Mouse (Mus musculus): ENCODE results near the gene Chka.
A peak's percentile ranks its signal among the peaks of the same experiment; 100 is the strongest.

The Chka gene

DNA sequence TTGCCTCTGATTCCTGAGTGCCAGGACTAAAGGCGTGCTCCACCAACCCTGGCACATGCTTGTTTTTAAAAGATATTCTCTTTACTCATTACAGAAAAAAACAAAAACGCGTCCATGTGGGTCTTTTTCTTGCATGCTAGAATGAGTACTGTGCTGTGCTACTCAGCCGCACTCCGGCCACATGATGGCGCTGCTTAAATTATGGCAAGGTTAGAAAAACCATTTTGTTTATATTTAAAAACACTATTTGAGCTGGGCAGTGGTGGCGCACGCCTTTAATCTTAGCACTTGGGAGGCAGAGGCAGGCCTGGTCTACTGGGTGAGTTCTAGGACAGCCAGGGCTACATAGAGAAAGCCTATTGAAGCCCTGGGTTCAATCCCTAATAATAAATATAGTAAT, 38.6 kb downstream of the Chka start:
- DNase-seq, result peak in 1 of 2 experiments; percentile 23

GRCm38 (mm10) chr19:3893545-3894116, 42.1 kb downstream of the Chka start:
- DNase-seq, result no peak

DNA sequence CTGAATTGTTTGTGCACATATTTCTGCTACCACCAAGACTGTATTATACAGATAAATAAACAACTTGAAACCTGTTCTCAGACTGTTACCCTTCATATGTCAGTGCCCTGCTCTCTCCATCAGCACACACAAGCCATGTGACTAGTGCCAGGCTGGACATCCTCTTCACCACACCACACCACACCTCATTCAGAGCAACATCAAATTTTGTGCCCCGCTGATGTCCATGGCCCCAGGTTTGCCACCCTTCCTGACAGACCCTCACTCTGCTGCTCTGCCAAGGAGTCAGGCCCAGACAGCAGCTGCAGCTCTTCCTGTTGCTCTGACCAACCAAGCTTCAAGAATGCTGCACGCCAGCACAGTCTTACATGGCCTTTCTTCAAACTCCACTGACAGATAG, 42.7 kb downstream of the Chka start:
- no peak for DNase-seq

DNA sequence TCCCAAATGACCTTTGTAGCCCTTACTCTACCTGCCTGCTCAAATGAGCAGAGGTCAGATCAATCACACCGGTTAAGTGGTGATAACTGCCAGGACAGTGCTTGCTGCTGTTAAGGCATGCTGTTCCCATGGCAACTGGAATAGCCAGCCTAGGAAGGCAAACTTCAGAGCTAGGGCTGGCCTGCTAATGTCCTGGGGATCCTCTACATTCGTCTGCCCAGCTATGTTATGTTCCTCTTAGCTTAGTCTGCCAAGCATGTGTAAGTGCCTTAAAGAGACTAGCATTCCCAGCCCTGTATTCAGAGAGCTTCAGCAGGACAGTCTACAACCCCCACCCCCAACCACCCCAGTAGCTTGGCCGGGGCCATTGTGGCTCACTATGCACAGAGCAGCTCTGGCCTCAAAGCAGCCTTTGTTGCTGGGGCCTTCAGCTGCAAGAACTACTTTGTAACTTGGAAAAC, 43.6 kb downstream of the Chka start:
- no peak for DNase-seq

DNA sequence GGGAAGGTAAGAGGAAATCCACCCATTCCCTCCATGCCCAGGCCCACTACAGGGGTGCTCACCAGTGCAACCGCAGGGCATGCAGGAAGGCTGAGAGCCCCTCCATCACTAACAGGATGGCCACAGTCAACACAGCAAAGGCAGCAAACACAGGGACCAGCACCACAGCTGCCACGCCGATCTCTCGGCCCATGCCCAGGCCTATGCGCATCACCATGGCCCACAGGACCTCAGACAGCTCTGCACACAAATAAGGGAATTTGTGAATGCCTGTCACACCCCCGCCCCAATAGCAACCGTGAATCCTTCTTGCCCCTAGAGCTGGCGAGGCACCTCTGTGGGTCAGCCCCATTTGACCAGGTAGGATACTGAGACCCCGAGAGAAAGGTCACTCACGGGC, 44.6 kb downstream of the Chka start:
- no peak for DNase-seq

- no peak for DNase-seq
Observed at GRCm38 (mm10) chr19:3897557-3897956, 46.0 kb downstream of the Chka start.

DNA sequence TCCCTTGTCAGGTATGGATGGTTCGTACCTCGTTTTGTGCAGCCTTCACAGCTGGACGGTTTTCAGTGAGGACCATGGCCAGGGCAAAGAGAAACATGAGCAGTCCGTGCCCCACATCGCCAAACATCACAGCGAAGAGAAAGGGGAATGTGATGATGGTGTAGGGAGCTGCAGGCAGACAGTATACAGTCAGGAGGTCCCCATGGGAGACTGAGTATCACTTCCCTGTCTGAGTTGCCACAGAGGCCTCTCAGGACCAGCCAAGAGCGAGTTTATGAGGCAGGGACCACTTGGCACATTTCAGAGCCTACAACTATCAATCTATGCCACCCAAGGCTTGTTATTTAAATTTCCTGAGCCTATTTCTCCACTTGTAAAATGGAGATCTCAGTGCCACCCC, 47.4 kb downstream of the Chka start:
- no peak for DNase-seq

GRCm38 (mm10) chr19:3899618-3900017, 48.0 kb downstream of the Chka start:
- DNase-seq, result no peak

DNA sequence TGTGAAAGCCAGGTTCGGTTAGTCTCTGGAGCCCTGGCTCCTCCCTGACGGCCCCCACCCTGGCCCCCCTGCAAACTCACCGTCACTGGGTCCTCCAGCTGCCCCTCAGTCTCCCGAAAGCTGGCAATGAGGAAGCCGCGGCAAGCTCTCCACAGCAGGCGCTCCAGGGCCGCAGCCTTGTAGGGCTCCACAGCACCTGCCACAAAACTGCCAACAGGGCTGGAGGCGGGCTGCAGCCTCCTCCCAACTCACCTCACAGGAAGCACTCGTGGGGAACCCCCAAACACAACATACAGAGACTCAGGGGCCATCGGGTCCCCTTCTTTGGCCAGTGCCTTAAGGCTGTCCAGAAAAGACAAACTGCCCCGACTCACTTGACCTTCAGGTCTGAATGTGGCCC, 51.4 kb downstream of the Chka start:
- peak; percentile 33 to 54 for DNase-seq

DNA sequence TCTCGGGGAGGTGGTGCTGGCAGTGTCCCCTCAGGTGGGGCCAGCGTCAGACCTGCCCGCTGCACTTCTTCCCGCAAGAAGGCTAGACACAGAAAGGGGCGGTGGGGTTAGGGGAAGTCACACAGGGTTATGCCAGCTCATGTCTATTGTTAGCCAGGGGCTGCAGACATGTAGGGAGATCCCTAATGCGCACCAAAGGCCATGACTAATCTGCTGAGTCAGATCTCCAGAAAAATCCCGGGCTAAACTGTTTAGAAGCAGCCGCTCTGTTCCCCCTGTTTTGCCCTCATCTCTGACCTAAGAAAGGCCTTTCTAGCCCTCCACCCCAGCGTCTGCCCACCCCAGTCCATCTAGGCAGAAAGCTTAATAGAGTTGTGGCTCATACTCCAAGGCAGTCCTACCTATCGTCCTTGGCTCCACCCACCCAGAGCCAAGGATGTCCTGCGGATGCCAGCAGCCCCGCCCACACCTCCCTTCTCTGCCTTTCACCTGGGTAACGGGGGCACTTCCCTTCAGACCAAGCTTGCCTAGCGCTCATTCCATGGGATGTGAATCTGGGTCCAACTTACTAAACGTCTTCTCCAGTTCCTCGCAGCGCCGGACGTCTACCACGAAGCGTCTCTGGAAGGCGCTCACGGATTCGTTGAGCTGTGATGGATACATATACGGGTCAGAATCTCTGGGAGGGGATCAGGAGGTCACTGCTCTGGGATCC, 52.2 kb downstream of the Chka start:
- DNase-seq, result no peak

- DNase-seq, result no peak
Observed at GRCm38 (mm10) chr19:3904363-3904675, 52.7 kb downstream of the Chka start.

DNA sequence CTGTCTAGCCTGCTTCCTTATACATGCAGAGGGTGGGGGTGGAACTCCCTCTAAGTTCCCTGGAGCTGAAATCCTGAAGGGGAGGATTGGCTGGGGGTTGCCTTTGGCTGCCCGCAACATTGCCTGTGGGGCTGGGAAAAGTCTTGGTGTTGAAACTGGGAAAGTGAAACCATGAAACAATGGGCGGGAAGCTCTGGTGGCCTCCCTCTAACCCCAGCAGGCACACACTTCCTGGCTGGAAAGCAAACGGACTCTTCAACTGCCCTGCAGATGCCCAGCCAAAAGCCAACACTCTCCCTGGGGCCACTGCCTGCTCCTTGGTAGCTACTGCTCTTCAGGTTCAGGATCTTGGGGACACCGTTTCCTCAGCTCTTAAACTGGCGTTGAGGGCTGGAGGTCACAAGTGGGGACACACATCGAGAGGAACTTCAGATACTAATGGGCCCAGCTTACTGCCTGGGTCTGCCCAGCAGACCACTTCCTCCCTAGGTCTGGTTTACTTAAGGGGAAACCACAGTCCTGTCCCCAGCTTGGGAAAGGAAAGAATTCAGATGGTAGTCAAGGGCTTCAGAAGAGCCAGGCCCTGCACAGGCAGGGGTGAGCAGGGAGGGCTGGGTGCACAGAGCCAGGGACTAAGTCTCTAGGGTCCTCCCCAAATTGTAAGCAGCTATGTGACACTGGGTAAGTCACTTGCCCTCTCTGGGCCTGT, 53.8 kb downstream of the Chka start:
- DNase-seq, result no peak

- DNase-seq, result no peak
Observed at GRCm38 (mm10) chr19:3906326-3906725, 54.8 kb downstream of the Chka start.

- peak; percentile 75 to 80 for DNase-seq
Observed at GRCm38 (mm10) chr19:3906795-3907786, 55.5 kb downstream of the Chka start, which contains the start of gene Tcirg1. Gene Tcirg1, minus strand, starts transcription at chr19:3907133.

DNA sequence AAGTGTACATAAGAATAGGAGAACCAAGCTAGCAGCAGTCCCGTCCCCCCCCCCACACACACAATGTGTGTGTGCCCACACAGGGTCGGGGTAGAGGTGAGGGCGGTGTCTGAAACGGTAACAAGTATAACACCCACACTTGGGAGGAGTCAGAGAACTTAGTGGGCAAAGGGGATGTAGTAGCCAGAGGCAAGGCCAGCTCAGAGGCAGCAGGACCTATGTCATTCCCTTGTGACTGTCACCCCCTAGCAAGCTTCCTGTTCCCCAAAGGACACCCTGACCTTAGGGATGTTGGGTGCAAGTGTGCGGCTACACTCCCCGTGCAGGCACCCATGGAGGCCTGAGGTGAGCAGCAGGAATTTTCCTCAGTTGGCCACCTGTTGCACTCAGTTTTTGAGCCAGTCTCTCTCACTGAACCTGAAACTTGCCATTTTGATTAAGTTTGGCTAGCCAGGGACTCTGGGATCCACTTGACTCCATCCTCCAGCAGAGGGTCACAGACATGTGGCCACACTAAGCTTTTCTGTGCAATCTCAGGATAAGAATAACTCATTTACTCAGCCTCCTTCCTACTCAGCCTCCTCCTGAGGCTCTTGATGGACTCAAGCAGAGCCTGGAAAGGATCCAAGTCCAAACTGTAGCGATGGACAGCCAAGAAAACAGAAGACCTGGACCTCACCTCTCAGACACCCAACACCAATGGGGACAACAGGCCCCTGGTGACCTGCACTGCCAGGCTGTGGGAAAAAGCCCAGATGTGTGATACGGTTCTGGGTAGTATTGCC, 56.5 kb downstream of the Chka start:
- DNase-seq, result peak in 1 of 2 experiments; percentile 6

DNA sequence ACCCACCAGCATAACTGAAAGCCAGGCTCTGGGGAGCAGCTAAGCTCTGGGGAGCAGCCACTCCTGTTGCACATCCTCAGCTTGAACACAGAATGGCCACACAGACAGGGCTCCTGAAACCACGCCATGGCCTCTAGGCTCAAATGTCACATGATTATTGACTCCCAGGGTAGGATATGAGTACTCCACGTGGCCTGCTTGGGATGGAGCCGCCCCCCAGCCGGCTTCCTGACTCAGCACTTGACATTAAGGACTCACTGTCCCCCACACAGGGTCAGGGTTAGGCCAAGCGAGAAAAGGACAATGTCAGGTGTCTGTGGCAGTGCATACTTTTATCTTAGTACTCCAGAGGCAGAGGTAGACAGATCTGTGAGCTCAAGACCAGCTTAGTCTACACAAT, 58.6 kb downstream of the Chka start:
- DNase-seq, result no peak

DNA sequence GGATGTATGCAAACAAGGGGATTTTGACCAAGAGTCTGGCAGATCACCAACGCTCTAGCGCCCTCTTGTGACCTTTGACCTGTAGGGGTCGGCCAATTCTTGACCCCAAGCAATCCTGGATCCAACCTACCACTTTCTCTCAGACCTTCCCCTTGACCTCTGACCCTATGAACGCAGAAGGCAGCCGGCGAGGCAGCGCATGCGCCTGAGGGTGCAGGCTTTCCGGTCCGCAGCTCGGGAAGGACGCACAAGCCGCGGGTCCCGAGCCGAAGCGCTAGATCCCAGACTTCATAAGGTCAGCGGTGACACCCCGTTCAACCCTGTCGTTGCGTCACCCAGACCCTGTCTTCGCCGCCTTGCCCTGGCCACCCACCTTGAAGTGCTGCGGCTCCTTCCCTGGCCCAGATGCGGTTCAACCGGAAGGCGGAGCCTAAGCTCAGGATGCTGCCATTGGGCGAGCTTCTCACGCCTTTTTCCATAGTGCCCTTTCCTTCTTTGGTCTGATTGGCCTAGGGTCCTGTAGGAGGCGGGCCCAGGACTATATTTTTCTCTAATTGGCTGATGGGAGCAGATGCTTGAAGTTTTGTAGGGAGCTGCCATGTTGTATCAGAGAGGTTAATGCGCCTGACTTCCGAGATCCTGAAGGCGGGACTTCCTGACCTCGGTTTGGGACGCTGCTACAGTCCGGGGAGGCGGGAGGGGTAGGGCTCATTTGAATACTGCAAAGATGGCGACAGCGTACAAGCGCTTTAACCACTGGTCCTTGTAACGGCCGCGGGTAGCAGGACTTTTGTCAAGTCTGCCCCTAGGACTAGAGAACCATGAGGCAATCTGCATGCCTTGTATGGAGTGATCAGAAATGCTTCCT, 61.0 kb downstream of the Chka start, which contains the start of gene Ndufs8:
Ndufs8 (minus strand) TSS at position 438 of the 868 bp plus-strand sequence.
- peak; percentile 89 to 92 for DNase-seq

DNA sequence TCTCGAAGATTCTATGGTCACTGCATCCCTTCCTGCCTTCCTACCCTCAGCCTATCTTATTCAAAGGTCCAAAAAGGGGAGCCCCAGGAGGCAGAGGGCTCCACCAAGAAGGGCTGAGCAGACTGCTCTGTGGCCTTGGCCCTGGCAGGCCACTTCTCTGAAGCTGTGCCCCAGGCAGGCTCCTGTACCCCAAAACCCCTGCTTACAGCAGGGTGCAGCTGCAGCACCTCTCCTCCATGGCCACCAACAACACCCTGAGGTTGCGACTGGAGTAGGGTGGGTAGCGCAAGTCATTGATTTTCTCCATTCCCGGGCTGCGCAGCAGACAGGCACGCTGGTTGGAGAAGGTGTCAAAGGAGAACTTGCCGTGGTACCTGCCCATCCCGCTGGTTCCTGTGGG, 62.1 kb downstream of the Chka start:
- no peak for DNase-seq

- DNase-seq, result no peak
Observed at GRCm38 (mm10) chr19:3914535-3914934, 63.0 kb downstream of the Chka start.

DNA sequence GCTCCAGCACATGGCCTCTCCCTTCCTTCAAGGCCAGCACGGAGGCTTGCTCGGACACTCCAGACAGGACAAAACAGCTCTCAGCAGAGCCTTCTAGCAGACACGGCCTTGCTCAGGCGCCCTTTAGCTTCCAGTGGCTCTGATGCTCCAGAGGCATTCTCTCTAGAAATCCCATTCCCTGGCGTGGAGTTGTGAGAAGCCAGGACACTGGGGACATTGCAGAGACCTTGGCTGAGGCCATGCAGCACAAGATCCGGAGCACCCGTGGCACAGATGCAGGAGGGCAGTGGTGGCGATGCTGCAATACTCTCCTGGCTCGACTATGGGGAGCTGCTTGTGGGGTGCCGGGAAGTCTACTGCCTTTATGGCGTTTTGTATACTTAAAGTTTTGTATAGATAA, 65.2 kb downstream of the Chka start:
- peak in 1 of 2 experiments; percentile 3 for DNase-seq

DNA sequence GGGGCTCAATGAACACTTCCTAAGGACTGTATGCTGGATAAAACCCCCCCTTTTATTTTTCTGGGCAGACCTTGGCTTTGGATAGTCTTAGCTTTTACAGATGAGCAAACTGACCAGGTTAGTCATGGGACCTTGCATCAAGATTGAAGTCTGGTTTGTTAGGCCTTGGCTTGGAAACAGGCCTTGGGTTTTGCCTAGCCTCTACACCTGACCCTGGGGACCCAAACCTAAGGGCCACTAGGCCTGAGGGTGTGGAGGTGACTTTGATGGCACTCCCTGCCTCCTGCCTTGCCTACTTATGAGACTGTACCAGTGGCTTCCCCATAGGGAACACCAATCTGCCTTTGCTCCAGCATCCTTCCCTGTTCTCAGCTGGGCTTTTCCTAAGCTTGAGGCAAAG, 68.4 kb downstream of the Chka start:
- DNase-seq, result no peak

Data from thymus, postnatal 36 days (tissue).